Mouse (Mus musculus) left cerebral cortex, postnatal 25 days (tissue): ENCODE measurements at regions not wholly inside any gene's neighbourhood (a gene's known extent, or its start where the extent isn't known, plus 50 kb on each side); places are given as distances from the start of the nearest gene placed in this dataset.

ENCODE experiments used
- DNase-seq, 2 experiments: peaks; one replicate each; pipeline ENCODE4 v3.0.0; 2022; ENCODE audit warnings: low spot score in 2 of 2, mixed read lengths in 1 of 2
- intact Hi-C: fragments of 180-260 bp; cut with DNase I; formaldehyde crosslinking; loops from one replicate; pipeline ENCODE4 v1.15.1; 2025

DNA sequence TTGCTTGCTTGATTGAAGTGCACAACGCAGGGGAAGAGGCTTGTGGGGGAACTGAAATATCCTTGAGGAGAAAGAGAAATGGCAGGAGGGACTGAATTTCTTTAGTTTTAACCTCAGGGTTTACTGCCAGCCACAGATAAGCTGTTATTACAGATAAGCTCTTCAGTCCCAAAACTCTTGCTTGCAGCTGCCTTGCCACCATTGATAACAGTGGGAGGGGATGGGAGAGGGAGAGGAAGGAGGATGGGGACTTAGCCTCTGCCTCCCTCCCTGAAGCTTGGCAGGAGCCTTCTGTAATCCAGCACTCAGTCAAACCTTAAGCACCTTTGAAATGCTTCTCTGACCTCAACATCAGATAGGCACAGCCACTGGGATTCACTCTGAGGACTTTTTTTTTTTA is 471.4 kb upstream of the Lsamp start:
- no peak for DNase-seq
- intact Hi-C loops, result no loop called here

DNA sequence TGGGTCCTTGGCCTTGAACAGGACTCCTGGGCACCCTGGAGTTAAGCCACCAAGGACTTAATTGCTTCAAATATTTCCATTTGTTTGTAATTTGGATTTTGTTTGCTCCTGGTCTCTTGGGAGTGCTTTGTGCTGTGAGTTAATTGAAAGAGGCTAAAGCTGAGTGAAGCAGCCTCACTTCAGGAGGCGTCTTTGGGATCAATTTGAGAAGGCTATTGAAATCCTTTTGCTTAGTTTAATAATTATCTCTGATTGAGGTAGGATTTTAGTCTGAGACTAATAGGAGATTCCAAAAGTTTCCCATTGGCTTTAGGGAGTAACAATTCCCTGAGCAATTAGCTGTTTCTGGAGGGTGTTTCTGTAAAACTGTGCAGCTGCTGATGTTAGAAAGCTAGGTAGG is 470.5 kb upstream of the Lsamp start:
- intact Hi-C loops, result no loop called here

DNA sequence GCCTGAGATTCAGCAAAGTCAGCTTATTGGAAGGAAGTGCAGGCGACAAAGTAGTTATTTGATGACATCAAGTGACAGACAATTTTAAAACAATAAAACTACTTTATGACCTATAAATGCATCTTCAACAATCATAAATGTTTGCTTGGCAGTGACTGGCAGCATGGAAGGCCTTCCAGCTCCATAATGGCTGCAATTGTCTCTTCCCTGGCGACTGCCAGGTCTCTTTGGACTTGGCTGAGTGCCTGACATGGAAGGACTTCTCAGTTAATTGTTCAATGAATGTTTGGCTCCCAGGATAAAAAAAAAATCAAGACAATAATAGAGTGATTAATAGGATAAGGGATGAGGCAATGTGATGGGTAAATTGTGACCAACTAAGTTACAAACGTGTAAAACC is 453.1 kb upstream of the Lsamp start:
- no peak for DNase-seq
- intact Hi-C loops, result no loop called here

More for the DNA sequence above, 470.5 kb upstream of the Lsamp start:
- no peak for DNase-seq

DNA sequence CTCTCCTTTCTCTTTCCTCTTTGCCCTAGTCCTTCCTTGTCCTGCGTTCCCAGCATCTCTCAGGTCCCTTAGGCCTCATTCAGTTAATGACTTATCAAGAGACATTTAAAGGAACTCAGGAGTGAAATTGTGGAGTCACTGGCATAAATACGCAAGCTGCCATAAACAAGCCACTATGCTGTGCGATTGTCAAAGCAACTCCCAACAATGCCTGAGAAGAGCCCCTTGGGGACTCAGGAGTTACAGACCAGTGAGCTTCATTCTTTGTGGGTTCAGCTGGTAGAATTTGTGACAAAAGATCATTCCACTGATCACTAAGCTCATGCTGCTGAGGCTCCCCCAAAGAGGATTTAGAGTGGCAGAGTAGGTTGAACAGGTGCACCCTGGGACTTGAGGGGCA is 451.4 kb upstream of the Lsamp start:
- intact Hi-C loops, result no loop called here
- no peak for DNase-seq

DNA sequence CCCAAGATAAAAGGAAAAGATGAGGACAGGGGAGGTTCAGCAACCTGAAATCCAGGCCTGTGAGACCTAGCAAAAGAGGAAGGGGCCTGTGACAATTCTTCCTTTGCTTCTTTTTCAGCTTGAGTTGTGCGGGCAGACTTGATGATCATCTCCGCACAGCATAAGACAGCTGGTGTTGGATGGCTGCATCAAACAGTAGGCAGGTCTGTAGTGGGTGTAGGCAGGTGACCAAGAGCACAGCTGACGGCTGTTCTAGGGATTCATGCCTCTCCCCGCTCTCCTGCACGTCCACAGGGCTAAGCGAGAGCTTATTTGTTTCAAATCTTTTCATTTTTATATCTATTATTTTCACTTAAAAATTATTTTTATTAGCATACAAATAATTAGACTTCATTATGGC is 450.8 kb upstream of the Lsamp start:
- peak in 1 of 2 experiments; percentile 7 for DNase-seq
- intact Hi-C loops, result no loop called here

DNA sequence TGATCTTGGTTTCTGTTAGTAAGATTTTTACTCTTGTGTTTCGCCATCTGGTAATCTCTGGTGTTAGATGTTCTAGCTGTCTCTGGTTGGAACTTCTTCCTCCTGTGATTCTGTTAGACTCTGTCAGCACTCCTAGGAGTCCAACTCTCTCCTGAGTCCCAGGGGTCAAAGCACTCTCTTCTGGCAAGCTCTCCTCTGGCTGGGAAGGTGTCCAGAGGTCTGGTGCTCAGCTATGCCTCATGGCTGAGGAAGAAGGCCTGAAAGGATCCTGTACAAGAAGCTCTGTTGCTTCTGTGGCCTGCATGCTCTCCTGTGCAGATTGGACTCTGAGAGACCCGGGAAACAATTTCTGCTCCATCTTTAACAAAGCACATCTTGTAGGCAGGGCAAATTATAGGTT is 430.8 kb upstream of the Lsamp start:
- intact Hi-C loops, result no loop called here
- DNase-seq, result no peak

DNA sequence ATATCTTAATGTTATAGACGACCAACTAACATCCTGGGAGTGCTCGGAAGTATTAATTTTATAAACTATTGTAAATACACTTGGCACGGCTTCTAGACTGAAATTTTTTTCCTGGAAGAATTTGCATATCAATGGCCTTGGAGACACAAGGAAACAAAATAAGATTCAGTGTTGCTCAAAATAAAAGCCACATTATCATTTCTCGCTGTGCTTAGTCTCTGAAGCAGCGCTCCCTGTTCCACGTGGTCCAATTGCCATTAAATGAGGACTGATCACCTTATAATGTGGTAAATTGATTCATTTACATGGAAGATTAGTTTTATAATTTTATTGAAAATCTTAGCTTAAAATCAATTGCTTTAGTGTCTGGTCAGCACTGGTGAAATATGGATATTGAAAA is 407.5 kb upstream of the Lsamp start:
- intact Hi-C loops, result no loop called here
- no peak for DNase-seq

DNA sequence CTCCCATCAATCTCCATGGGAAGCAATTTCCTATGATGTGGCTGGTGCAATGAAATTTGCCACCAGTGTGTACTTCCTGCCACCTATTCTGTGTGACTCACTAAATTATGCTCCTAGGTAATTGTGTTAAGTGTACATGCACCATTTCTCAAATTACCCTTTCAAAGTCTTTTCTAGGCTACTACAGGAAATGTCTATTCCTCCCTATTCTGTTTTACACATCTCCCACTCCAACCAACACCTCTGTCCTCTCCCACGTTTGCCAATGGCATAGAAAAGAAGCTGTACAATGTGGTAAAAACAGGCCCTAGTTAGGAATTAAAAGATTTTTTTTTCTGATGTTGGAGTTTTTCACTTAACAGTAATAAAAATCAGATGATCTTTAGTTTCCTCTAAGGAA is 404.5 kb upstream of the Lsamp start:
- intact Hi-C loops, result no loop called here
- peak; percentile 6 to 65 for DNase-seq
